Mouse (Mus musculus): Measurements from ENCODE around the gene Bmi1.

The Bmi1 gene

DNA sequence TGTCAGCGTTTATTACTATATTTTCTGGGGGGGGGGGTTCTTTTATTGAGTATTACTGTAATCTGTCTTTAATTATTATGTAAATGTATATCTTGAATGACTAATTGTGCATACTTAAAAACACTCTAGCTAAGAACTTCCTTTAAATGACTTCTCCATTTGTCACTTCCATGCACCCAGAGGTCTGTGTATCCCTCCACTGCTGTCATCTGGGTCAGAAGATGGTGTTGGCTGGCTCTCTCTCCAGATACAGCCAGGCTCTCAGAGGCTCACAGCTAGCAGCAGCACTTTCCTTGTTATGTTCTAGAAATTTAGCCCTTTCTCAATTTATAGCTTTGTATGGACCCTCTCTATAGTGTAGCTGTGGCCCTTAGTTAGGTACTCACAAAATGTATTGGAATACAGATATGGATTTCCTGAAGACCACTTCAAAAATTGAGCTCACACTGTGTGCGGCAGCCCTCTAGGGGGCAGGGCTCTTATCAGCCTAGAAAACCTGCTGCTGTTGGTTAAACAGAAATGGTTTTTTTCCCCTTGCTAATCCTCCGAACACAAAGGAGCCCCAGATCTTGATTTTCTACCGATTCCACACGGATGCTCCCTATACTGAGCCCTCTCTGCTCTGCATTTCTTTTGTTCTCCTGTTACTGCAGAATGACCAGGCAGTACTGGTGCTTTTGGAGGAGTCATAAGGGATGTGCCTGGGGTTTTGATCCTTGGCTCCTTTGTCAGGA is 57.7 kb downstream of the Bmi1 start:
- DNase-seq: peak; percentile 35

All from embryo, embryonic 11 days (tissue).